Mouse (Mus musculus): ENCODE measurements around the gene Bcl2l2. TPM values are rescaled to one million over a fixed set of nuclear protein-coding genes. Genes with fewer than 3 reads are reported as not detected.
A peak's percentile ranks its signal among the peaks of the same experiment; 100 is the strongest.

Gene Bcl2l2
- polyA plus RNA-seq, 1 experiment from 2014 or later, result 2.2 TPM

- Histone ChIP-seq H3K9ac (ENCODE audit: low read length) (peak within 1 kb of the TSS; percentile 72), H3K4me1 (ENCODE audit: control insufficient read depth, insufficient read depth, low read length) (peaks cover 9% of the 10 kb centered on the region), H3K9me3 (ENCODE audit: control insufficient read depth, low read length) (no peaks in the 10 kb centered on the region), H3K36me3 (ENCODE audit: control insufficient read depth, insufficient read depth, low read length) (no peaks in the 10 kb centered on the region), H3K4me2 (ENCODE audit: low read depth, severe bottlenecking) (peak within 1 kb of the TSS; percentile 99), H3K27me3 (ENCODE audit: control insufficient read depth, insufficient read depth, low read length) (peaks cover 18% of the 10 kb centered on the region), H3K27ac (replicated peaks; ENCODE audit: low read depth, low read length) (no peak within 1 kb of the TSS), H3K4me3 (ENCODE audit: low read depth, low read length) (peak within 1 kb of the TSS; percentile 57)
- WGBS, result under 1% methylated on average over 37 of the region's 61 CpGs
- DNase-seq (ENCODE audit: low spot score), result peak; percentile 64
- peak; percentile 49 for ATAC-seq (ENCODE audit: insufficient number of reproducible peaks, low FRiP score, low TSS enrichment, low read depth)
These were observed 6.0 kb upstream of the Bcl2l2 start, which contains the start of gene Ppp1r3e for GRCm38 (mm10) chr14:54877048-54877715. TSS of gene Ppp1r3e (minus strand) at chr14:54877550.

GRCm38 (mm10) chr14:54884022-54884712, 990 bp downstream of the Bcl2l2 start:
- H3K9ac ChIP-seq (ENCODE audit: low read length), result peak overlapping the region; percentile 53
- ATAC-seq (ENCODE audit: insufficient number of reproducible peaks, low FRiP score, low TSS enrichment, low read depth), result 0 out of 2 replicates have a peak, but pooled peaks have one; percentile 4
- no peaks in the 10 kb centered on the region for H3K27me3 ChIP-seq (ENCODE audit: control insufficient read depth, insufficient read depth, low read length)
- no peak for DNase-seq (ENCODE audit: low spot score)
- no peaks in the 10 kb centered on the region for H3K36me3 ChIP-seq (ENCODE audit: control insufficient read depth, insufficient read depth, low read length)
- H3K4me1 ChIP-seq (ENCODE audit: control insufficient read depth, insufficient read depth, low read length), result peaks cover 9% of the 10 kb centered on the region
- WGBS, result 19% methylated on average over 21 of the region's 21 CpGs
- peak overlapping the region; percentile 38 for H3K4me3 ChIP-seq (ENCODE audit: low read depth, low read length)
- peak overlapping the region; percentile 72 for H3K27ac ChIP-seq (replicated peaks; ENCODE audit: low read depth, low read length)
- no peaks in the 10 kb centered on the region for H3K9me3 ChIP-seq (ENCODE audit: control insufficient read depth, low read length)
- H3K4me2 ChIP-seq (ENCODE audit: low read depth, severe bottlenecking), result peak overlapping the region; percentile 66

- DNase-seq (ENCODE audit: low spot score) (no peak), ATAC-seq (ENCODE audit: insufficient number of reproducible peaks, low FRiP score, low TSS enrichment, low read depth) (no peak)
- no peak overlapping the region for H3K4me3 ChIP-seq (ENCODE audit: low read depth, low read length)
- WGBS, result 93% methylated on average over 11 of the region's 11 CpGs
- H3K9me3 ChIP-seq (ENCODE audit: control insufficient read depth, low read length), result no peaks in the 10 kb centered on the region
- peaks cover 9% of the 10 kb centered on the region for H3K4me1 ChIP-seq (ENCODE audit: control insufficient read depth, insufficient read depth, low read length)
- H3K9ac ChIP-seq (ENCODE audit: low read length), result no peak overlapping the region
- no peak overlapping the region for H3K4me2 ChIP-seq (ENCODE audit: low read depth, severe bottlenecking)
- no peak overlapping the region for H3K27ac ChIP-seq (replicated peaks; ENCODE audit: low read depth, low read length)
- H3K36me3 ChIP-seq (ENCODE audit: control insufficient read depth, insufficient read depth, low read length), result no peaks in the 10 kb centered on the region
- no peaks in the 10 kb centered on the region for H3K27me3 ChIP-seq (ENCODE audit: control insufficient read depth, insufficient read depth, low read length)
These were observed 2.1 kb downstream of the Bcl2l2 start for GRCm38 (mm10) chr14:54885309-54885708.

- ATAC-seq (ENCODE audit: insufficient number of reproducible peaks, low FRiP score, low TSS enrichment, low read depth), result no peak
- H3K36me3 ChIP-seq (ENCODE audit: control insufficient read depth, insufficient read depth, low read length), result peaks cover 12% of the 10 kb centered on the region
- peaks cover 3% of the 10 kb centered on the region for H3K4me1 ChIP-seq (ENCODE audit: control insufficient read depth, insufficient read depth, low read length)
- H3K4me2 ChIP-seq (ENCODE audit: low read depth, severe bottlenecking), result peak within 1 kb of the TSS; percentile 24; the same call in 1 of the 2 replicates
- no peaks in the 10 kb centered on the region for H3K27me3 ChIP-seq (ENCODE audit: control insufficient read depth, insufficient read depth, low read length)
- DNase-seq (ENCODE audit: low spot score), result no peak
- H3K4me3 ChIP-seq (ENCODE audit: low read depth, low read length), result peak within 1 kb of the TSS; percentile 97
- WGBS, result 92% methylated on average over 3 of the region's 3 CpGs
- H3K9ac ChIP-seq (ENCODE audit: low read length), result no peak within 1 kb of the TSS
- no peaks in the 10 kb centered on the region for H3K9me3 ChIP-seq (ENCODE audit: control insufficient read depth, low read length)
- H3K27ac ChIP-seq (replicated peaks; ENCODE audit: low read depth, low read length), result no peak within 1 kb of the TSS
These were observed 9.0 kb downstream of the Bcl2l2 start, which contains the start of gene Pabpn1 for GRCm38 (mm10) chr14:54892200-54892599. TSS of gene Pabpn1 (plus strand) at chr14:54892500.

- ATAC-seq (ENCODE audit: insufficient number of reproducible peaks, low FRiP score, low TSS enrichment, low read depth), result peak; percentile 99
These were observed 10.5 kb downstream of the Bcl2l2 start for GRCm38 (mm10) chr14:54893651-54894181.

GRCm38 (mm10) chr14:54894296-54895151, 11.3 kb downstream of the Bcl2l2 start:
- peak; percentile 27 for ATAC-seq (ENCODE audit: insufficient number of reproducible peaks, low FRiP score, low TSS enrichment, low read depth)
- under 1% methylated on average over 52 of the region's 54 CpGs for WGBS

More at GRCm38 (mm10) chr14:54893651-54894181, 10.5 kb downstream of the Bcl2l2 start:
- WGBS, result under 1% methylated on average over 38 of the region's 38 CpGs
- H3K9ac ChIP-seq (ENCODE audit: low read length), result peak overlapping the region; percentile 99
- H3K27me3 ChIP-seq (ENCODE audit: control insufficient read depth, insufficient read depth, low read length), result no peaks in the 10 kb centered on the region
- peaks cover 3% of the 10 kb centered on the region for H3K4me1 ChIP-seq (ENCODE audit: control insufficient read depth, insufficient read depth, low read length)
- peak; percentile 96 for DNase-seq (ENCODE audit: low spot score)
- peak overlapping the region; percentile 24; the same call in 1 of the 2 replicates for H3K4me2 ChIP-seq (ENCODE audit: low read depth, severe bottlenecking)
- H3K27ac ChIP-seq (replicated peaks; ENCODE audit: low read depth, low read length), result peak overlapping the region; percentile 91; the same call in 1 of the 2 replicates
- H3K36me3 ChIP-seq (ENCODE audit: control insufficient read depth, insufficient read depth, low read length), result peaks cover 18% of the 10 kb centered on the region
- H3K9me3 ChIP-seq (ENCODE audit: control insufficient read depth, low read length), result no peaks in the 10 kb centered on the region
- peak overlapping the region; percentile 97 for H3K4me3 ChIP-seq (ENCODE audit: low read depth, low read length)

GRCm38 (mm10) chr14:54897445-54897844, 14.3 kb downstream of the Bcl2l2 start:
- 83% methylated on average over 2 of the region's 2 CpGs for WGBS
- ATAC-seq (ENCODE audit: insufficient number of reproducible peaks, low FRiP score, low TSS enrichment, low read depth), result no peak

More at GRCm38 (mm10) chr14:54894296-54895151, 11.3 kb downstream of the Bcl2l2 start:
- Histone ChIP-seq H3K4me3 (ENCODE audit: low read depth, low read length) (peak overlapping the region; percentile 97), H3K4me2 (ENCODE audit: low read depth, severe bottlenecking) (peak overlapping the region; percentile 70), H3K36me3 (ENCODE audit: control insufficient read depth, insufficient read depth, low read length) (peaks cover 18% of the 10 kb centered on the region), H3K9ac (ENCODE audit: low read length) (peak overlapping the region; percentile 99), H3K9me3 (ENCODE audit: control insufficient read depth, low read length) (no peaks in the 10 kb centered on the region), H3K27me3 (ENCODE audit: control insufficient read depth, insufficient read depth, low read length) (no peaks in the 10 kb centered on the region), H3K27ac (replicated peaks; ENCODE audit: low read depth, low read length) (peak overlapping the region; percentile 91), H3K4me1 (ENCODE audit: control insufficient read depth, insufficient read depth, low read length) (peaks cover 3% of the 10 kb centered on the region)
- DNase-seq (ENCODE audit: low spot score), result peak; percentile 72

More at GRCm38 (mm10) chr14:54897445-54897844, 14.3 kb downstream of the Bcl2l2 start:
- H3K36me3 ChIP-seq (ENCODE audit: control insufficient read depth, insufficient read depth, low read length), result peaks cover 18% of the 10 kb centered on the region
- peaks cover 3% of the 10 kb centered on the region for H3K4me1 ChIP-seq (ENCODE audit: control insufficient read depth, insufficient read depth, low read length)
- DNase-seq (ENCODE audit: low spot score), result no peak
- no peak overlapping the region for H3K9ac ChIP-seq (ENCODE audit: low read length)
- H3K9me3 ChIP-seq (ENCODE audit: control insufficient read depth, low read length), result no peaks in the 10 kb centered on the region
- no peak overlapping the region for H3K4me2 ChIP-seq (ENCODE audit: low read depth, severe bottlenecking)
- H3K27ac ChIP-seq (replicated peaks; ENCODE audit: low read depth, low read length), result no peak overlapping the region
- no peak overlapping the region for H3K4me3 ChIP-seq (ENCODE audit: low read depth, low read length)
- H3K27me3 ChIP-seq (ENCODE audit: control insufficient read depth, insufficient read depth, low read length), result no peaks in the 10 kb centered on the region

All from limb, embryonic 11.5 days (tissue).